ENCODE assay signal across 13 mouse cellular contexts in genomic region chr5:113591166-113591565, GRCm38 (mm10). TPM values are rescaled to one million over a fixed set of nuclear protein-coding genes. Genes with fewer than 3 reads are reported as not detected.
DNase-seq lines count a peak whose midpoint lies in the region; ATAC-seq lines count a peak whose summit lies in the region.
"Had no signal": no experiment of that assay in that cellular context is flagged by ENCODE, and none has a peak within 500 bp of the region (broad histone marks: within the 10 kb centered on the region; RNA-seq: fewer than 3 reads in every experiment).

No protein-coding gene starts in this region.

- no peaks in the 10 kb centered on the region for H3K9me3 ChIP-seq in embryonic facial prominence, embryonic 10.5 days
- H3K9me3 ChIP-seq in hindbrain, embryonic 13.5 days, result no peaks in the 10 kb centered on the region
- no peaks in the 10 kb centered on the region for H3K9me3 ChIP-seq in midbrain, embryonic 16.5 days (replicated peaks; ENCODE audit: control insufficient read depth, low read length, poor library complexity, severe bottlenecking)

- H3K9ac ChIP-seq in hindbrain, embryonic 13.5 days, result peak overlapping the region; percentile 6; the same call in 1 of the 2 replicates
- peak overlapping the region; percentile 11; the same call in 1 of the 2 replicates for H3K9ac ChIP-seq in midbrain, embryonic 16.5 days (ENCODE audit: low read depth, low read length)

- H3K4me2 ChIP-seq in hindbrain, embryonic 13.5 days, result no peak overlapping the region
- no peak overlapping the region for H3K4me2 ChIP-seq in midbrain, embryonic 16.5 days (ENCODE audit: low read length)

- no peaks in the 10 kb centered on the region for H3K36me3 ChIP-seq in embryonic facial prominence, embryonic 10.5 days (replicated peaks)
- no peaks in the 10 kb centered on the region; the same call in 1 of the 2 replicates for H3K36me3 ChIP-seq in hindbrain, embryonic 13.5 days
- no peaks in the 10 kb centered on the region; the same call in 1 of the 2 replicates for H3K36me3 ChIP-seq in midbrain, embryonic 16.5 days (ENCODE audit: control insufficient read depth, insufficient read depth, low read length)

- H3K27ac ChIP-seq in embryonic facial prominence, embryonic 10.5 days (replicated peaks), result peak overlapping the region; percentile 62
- H3K27ac ChIP-seq in hindbrain, embryonic 13.5 days, result peak overlapping the region; percentile 89
- peak overlapping the region; percentile 88 for H3K27ac ChIP-seq in midbrain, embryonic 16.5 days (ENCODE audit: low read length)

- 6% methylated on average over 3 of the region's 3 CpGs for WGBS in embryonic facial prominence, embryonic 10.5 days
- 0% methylated on average over 1 of the region's 3 CpGs for WGBS in hindbrain, embryonic 13.5 days
- WGBS in midbrain, embryonic 16.5 days, result 0% methylated on average over 3 of the region's 3 CpGs

- H3K27me3 ChIP-seq in embryonic facial prominence, embryonic 10.5 days (replicated peaks; ENCODE audit: low read depth, poor library complexity, severe bottlenecking), result no peaks in the 10 kb centered on the region
- H3K27me3 ChIP-seq in hindbrain, embryonic 13.5 days, result 0 out of 2 replicates have a peak, but pooled peaks cover 5% of the 10 kb centered on the region
- H3K27me3 ChIP-seq in midbrain, embryonic 16.5 days (ENCODE audit: control insufficient read depth, insufficient read depth, low read depth, low read length), result no peaks in the 10 kb centered on the region
- H3K27me3 ChIP-seq: Patski had no signal

- H3K4me3 ChIP-seq in embryonic facial prominence, embryonic 10.5 days, result no peak overlapping the region; the same call in 1 of the 2 replicates
- H3K4me3 ChIP-seq in hindbrain, embryonic 13.5 days, result no peak overlapping the region
- no peak overlapping the region for H3K4me3 ChIP-seq in midbrain, embryonic 16.5 days (ENCODE audit: low read depth, low read length)
- H3K4me3 ChIP-seq: erythroblast, embryonic 14.5 days had no signal

- intact Hi-C loops in left cerebral cortex, postnatal 4 days (cut with DNase I), result no loop called here
- intact Hi-C loops in heart, postnatal 14 days (cut with DNase I), result no loop called here

- peak; percentile 39 for DNase-seq in embryo, embryonic 10.5 days (ENCODE audit: low spot score)
- no peak for DNase-seq in embryo, embryonic 10 days (ENCODE audit: low spot score)
- DNase-seq in embryonic facial prominence, embryonic 10.5 days (ENCODE audit: low spot score), result peak; percentile 36
- no peak for DNase-seq in left cerebral cortex, postnatal 4 days
- DNase-seq in heart, postnatal 14 days, result no peak
- no peak for DNase-seq in c-Kit-positive CD71-positive TER-119-positive erythroid progenitor cells, embryonic 14.5 days (ENCODE audit: low spot score)
- DNase-seq: adrenal gland, adult 8-10 months; spleen, adult 18-20 months; thymus, postnatal 14 days had no signal

- ATAC-seq in hindbrain, embryonic 13.5 days (ENCODE audit: low FRiP score), result peak; percentile 33
- peak; percentile 31; the same call in 1 of the 2 replicates for ATAC-seq in midbrain, embryonic 16.5 days

- peaks cover 65% of the 10 kb centered on the region for H3K4me1 ChIP-seq in embryonic facial prominence, embryonic 10.5 days
- peaks cover 46% of the 10 kb centered on the region for H3K4me1 ChIP-seq in hindbrain, embryonic 13.5 days (replicated peaks)
- H3K4me1 ChIP-seq in midbrain, embryonic 16.5 days (ENCODE audit: control insufficient read depth, insufficient read depth, low read length), result peaks cover 31% of the 10 kb centered on the region

RNA-seq across cellular contexts. Expression of gene Cmklr1, which starts 59.1 kb away (rescaled TPM):
- polyA plus RNA-seq in embryonic facial prominence, embryonic 10.5 days (2016; fragmentation: Nextera tagmentation; extraction: Ambion mirVana), result 0.41 and 0.69 TPM in 2 replicates
- polyA plus RNA-seq in hindbrain, embryonic 13.5 days (2015; fragmentation: Nextera tagmentation; extraction: Ambion mirVana), result 1.2 and 1.8 TPM in 2 replicates
- 1.2 and 1.3 TPM in 2 replicates for polyA plus RNA-seq in midbrain, embryonic 16.5 days (2015; fragmentation: Nextera tagmentation; extraction: Ambion mirVana)
- total RNA-seq in left cerebral cortex, postnatal 4 days (2021), result 1 to 10 TPM; 2.7 to 2.9 TPM
- total RNA-seq in heart, postnatal 14 days (2021), result 10 to 100 TPM; 23.8 to 25.0 TPM
- polyA plus RNA-seq: erythroblast, embryonic 14.5 days; Patski had no signal

Comparison
In these comparisons a context has a peak if more than half of its experiments do, and no peak if none do; other contexts are left out.
1. DNase-seq: peak in embryo, embryonic 10.5 days (single experiment) and embryonic facial prominence, embryonic 10.5 days (single experiment); none in embryo, embryonic 10 days (single experiment), left cerebral cortex, postnatal 4 days (single experiment), heart, postnatal 14 days (0 of 2) and c-Kit-positive CD71-positive TER-119-positive erythroid progenitor cells, embryonic 14.5 days (single experiment).
2. Peak in every context shown above with its lines, with median percentiles within 50 percentile points of each other: H3K27ac ChIP-seq.